Mouse (Mus musculus): ENCODE data around the gene Ripor3.

GRCm38 (mm10) chr2:167957539-167957938 is 52.9 kb downstream of the Ripor3 start:
- peak; percentile 60 for TF ChIP-seq CTCF (IDR thresholded peaks at IDR 0.05; ENCODE audit: control insufficient read depth, insufficient read depth, low read length)
- TF ChIP-seq POLR2A (IDR thresholded peaks at IDR 0.05; ENCODE audit: borderline replicate concordance, control insufficient read depth, low read depth, low read length) = no peak
